Mouse (Mus musculus) heart, adult 2 months (tissue): ENCODE data around the gene Antxrl. TPM values are rescaled to one million over a fixed set of nuclear protein-coding genes. Genes with fewer than 3 reads are reported as not detected.
A peak's percentile ranks its signal among the peaks of the same experiment; 100 is the strongest.

ENCODE experiments used
- DNase-seq, 2 experiments: peaks; one replicate each; pipeline ENCODE4 v3.0.0; 2021
- H3K27ac ChIP-seq: fragments of 200-600 bp; 2 replicates; pipeline ENCODE4 v1.8.1; 2022
- H3K27me3 ChIP-seq: fragments of 200-500 bp; 2 replicates; pipeline ENCODE4 v1.6.1; 2012; ENCODE audit warnings: mild to moderate bottlenecking, low read length, inconsistent platforms, mixed read lengths; ENCODE audit not compliant: control insufficient read depth, insufficient read depth
- H3K36me3 ChIP-seq: fragments of 200-500 bp; 2 replicates; pipeline ENCODE4 v1.6.1; 2012; ENCODE audit warnings: low read length, inconsistent platforms; ENCODE audit not compliant: control insufficient read depth, insufficient read depth
- H3K4me1 ChIP-seq: fragments of 200-500 bp; 2 replicates; pipeline ENCODE4 v1.6.1; 2011; ENCODE audit warnings: low read length; ENCODE audit not compliant: control insufficient read depth, insufficient read depth
- H3K4me3 ChIP-seq: fragments of 200-600 bp; 2 replicates; pipeline ENCODE4 v1.8.1; 2022
- H3K79me2 ChIP-seq: fragments of 200-500 bp; replicated peaks from 2 replicates; pipeline ENCODE4 v1.6.1; 2012; ENCODE audit warnings: mild to moderate bottlenecking, inconsistent platforms, low read length, moderate library complexity, mixed read lengths; ENCODE audit not compliant: control insufficient read depth, insufficient read depth
- H3K9ac ChIP-seq: fragments of 200-500 bp; 2 replicates; pipeline ENCODE4 v1.6.1; 2012; ENCODE audit warnings: low read depth, mild to moderate bottlenecking, control low read depth, inconsistent platforms, low read length, mixed read lengths
- CTCF ChIP-seq: fragments of 200-600 bp; IDR thresholded peaks from 2 replicates; pipeline ENCODE4 v1.8.1; 2022; ENCODE audit warnings: antibody characterized with exemption, mild to moderate bottlenecking, moderate library complexity
- EP300 ChIP-seq: fragments of 200-500 bp; IDR thresholded peaks from 2 replicates; pipeline ENCODE4 v1.6.1; 2011; ENCODE audit warnings: low read depth, low read length, control low read depth; ENCODE audit not compliant: insufficient read depth
- POLR2A ChIP-seq: fragments of 200-500 bp; IDR thresholded peaks from 2 replicates; pipeline ENCODE4 v1.6.1; 2011; ENCODE audit warnings: mild to moderate bottlenecking, low read depth, low read length, control low read depth; ENCODE audit not compliant: insufficient read depth
- WGBS: fragments of 180-500 bp; shearing (Covaris S2); methylation state at CpG from one replicate; pipeline ENCODE4 v1.1.7; 2018; 5-methylcytosine and 5-hydroxymethylcytosine counted together
- intact Hi-C: fragments of 180-260 bp; cut with DNase I; formaldehyde crosslinking; loops from one replicate; pipeline ENCODE4 v1.15.1; 2025
- polyA plus RNA-seq: library from polyadenylated mRNA; depleted of rRNA; stranded (reverse); fragments of >200 nt; gene quantifications from 2 replicates; pipeline ENCODE4 v1.2.3, GENCODE M21; 2012
- total RNA-seq, 2 experiments: library from RNA; stranded (reverse); gene quantifications; 2 replicates each; pipeline ENCODE4 v1.2.3; 2021

Antxrl gene
- total and polyA plus RNA-seq, 3 experiments: 0.06 TPM; not detected in 2

DNA sequence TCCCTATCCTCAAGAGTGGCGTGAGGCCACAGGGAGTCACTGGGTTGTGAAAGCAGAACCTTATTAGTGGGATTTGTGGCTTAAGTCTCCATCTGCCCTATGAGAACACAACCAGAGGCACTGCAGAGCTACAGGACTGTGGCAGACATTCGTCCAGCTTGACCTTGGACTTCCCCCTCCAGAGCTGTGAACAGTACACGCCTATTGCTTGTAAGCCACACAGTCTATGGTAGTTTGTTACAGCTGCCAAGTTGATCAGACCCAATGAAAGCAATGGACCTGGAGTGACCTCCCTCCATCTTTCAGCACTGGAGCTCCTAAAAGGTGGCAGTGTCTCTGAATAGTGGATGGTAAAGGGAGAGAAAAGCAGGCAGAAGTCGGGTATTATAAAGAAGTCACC, 25.8 kb downstream of the Antxrl start:
- Histone ChIP-seq H3K4me3 (no peak overlapping the region), H3K4me1 (no peaks in the 10 kb centered on the region; the same call in 1 of the 2 replicates), H3K9ac (no peak overlapping the region), H3K27ac (no peak overlapping the region), H3K79me2 (no peaks in the 10 kb centered on the region), H3K27me3 (no peaks in the 10 kb centered on the region), H3K36me3 (no peaks in the 10 kb centered on the region)
- TF ChIP-seq EP300 (no peak), POLR2A (no peak), CTCF (no peak)
- 69% methylated on average over 4 of the region's 4 CpGs for WGBS
- no peak for DNase-seq
- intact Hi-C loops: no loop called here

GRCm38 (mm10) chr14:34080321-34080997, 28.0 kb downstream of the Antxrl start:
- H3K4me1 ChIP-seq: no peaks in the 10 kb centered on the region
- no peak overlapping the region for H3K27ac ChIP-seq
- TF ChIP-seq CTCF: peak; percentile 85
- peak; percentile 75; the same call in 1 of the 2 replicates for TF ChIP-seq EP300
- no peak for TF ChIP-seq POLR2A
- H3K79me2 ChIP-seq: no peaks in the 10 kb centered on the region
- no peak overlapping the region for H3K9ac ChIP-seq
- 14% methylated on average over 11 of the region's 11 CpGs for WGBS
- no peaks in the 10 kb centered on the region for H3K36me3 ChIP-seq
- no peaks in the 10 kb centered on the region for H3K27me3 ChIP-seq
- peak; percentile 61 to 68 for DNase-seq
- intact Hi-C loops: loop anchor here (1.0 to 10.0 kb wide), 5 partner anchors 25 to 274 kb away; partner anchors contain the start of gene Fam25c
- H3K4me3 ChIP-seq: no peak overlapping the region

DNA sequence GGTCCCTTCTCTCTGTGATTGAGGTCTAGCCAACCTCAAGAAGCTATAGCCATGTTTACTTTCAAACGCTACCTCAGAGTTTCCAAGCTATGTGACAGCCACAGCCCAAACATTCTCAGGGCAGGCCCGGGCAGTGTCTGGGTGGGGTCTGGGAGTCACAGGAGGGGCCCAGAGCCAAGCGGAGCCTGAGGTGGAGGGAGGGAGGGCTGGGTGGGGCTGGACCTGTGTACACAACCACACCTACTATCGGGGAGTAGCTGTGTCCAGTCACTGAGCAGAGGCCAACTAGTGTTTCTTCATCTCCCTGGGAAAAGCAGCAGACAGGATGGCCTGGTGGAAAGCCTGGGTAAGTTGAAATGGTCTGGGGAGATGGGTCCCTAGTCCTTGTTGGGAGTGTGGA, 33.2 kb downstream of the Antxrl start, which contains the start of gene Anxa8:
Gene Anxa8 (plus strand): TSS at position 251 of the 400 bp plus-strand sequence.
- DNase-seq: peak in 1 of 2 experiments; percentile 24
- Histone ChIP-seq H3K27ac (no peak within 1 kb of the TSS), H3K27me3 (no peaks in the 10 kb centered on the region)

DNA sequence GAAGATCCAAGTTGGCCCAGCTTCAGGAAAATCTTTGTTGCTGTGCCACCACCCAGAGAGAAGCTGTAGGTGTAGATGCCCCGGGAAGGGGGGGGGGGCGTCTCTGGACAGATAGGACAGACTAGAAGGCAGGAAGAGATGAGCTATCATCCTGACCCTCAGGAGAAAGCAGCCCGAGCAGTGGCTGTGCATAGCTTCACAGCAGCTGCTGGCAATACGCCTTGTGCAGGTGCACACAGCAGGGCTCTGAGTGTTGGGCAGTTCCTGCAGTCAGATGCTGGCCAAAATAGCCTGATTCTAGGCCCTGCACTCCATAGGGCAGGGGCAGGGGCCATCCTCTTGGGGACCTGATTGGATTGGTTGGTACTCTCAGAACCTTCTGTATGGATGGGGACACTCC, 34.3 kb downstream of the Antxrl start:
- H3K36me3 ChIP-seq: no peaks in the 10 kb centered on the region
- DNase-seq: no peak
- H3K79me2 ChIP-seq: no peaks in the 10 kb centered on the region
- 50% methylated on average over 4 of the region's 4 CpGs for WGBS
- no peak overlapping the region for H3K9ac ChIP-seq
- H3K27me3 ChIP-seq: no peaks in the 10 kb centered on the region
- no peak overlapping the region for H3K27ac ChIP-seq
- no peak overlapping the region for H3K4me3 ChIP-seq
- intact Hi-C loops: loop anchor here (10.0 kb wide), 1 partner anchor 268 kb away; the partner anchor contains the start of gene Fam25c
- H3K4me1 ChIP-seq: no peaks in the 10 kb centered on the region
- TF ChIP-seq CTCF: no peak
- TF ChIP-seq POLR2A: no peak
- no peak for TF ChIP-seq EP300

More for the DNA sequence above, 33.2 kb downstream of the Antxrl start, which contains the start of gene Anxa8:
- no peak within 1 kb of the TSS for H3K9ac ChIP-seq
- H3K36me3 ChIP-seq: no peaks in the 10 kb centered on the region
- intact Hi-C loops: loop anchor here (10.0 kb wide), 1 partner anchor 269 kb away; the partner anchor contains the start of gene Fam25c
- H3K79me2 ChIP-seq: no peaks in the 10 kb centered on the region
- no peak for TF ChIP-seq POLR2A
- TF ChIP-seq CTCF: no peak
- TF ChIP-seq EP300: no peak
- WGBS: 43% methylated on average over 4 of the region's 4 CpGs
- H3K4me1 ChIP-seq: no peaks in the 10 kb centered on the region
- H3K4me3 ChIP-seq: no peak within 1 kb of the TSS

- Histone ChIP-seq H3K27ac (no peak overlapping the region), H3K4me3 (no peak overlapping the region), H3K9ac (no peak overlapping the region), H3K27me3 (no peaks in the 10 kb centered on the region), H3K4me1 (no peaks in the 10 kb centered on the region), H3K36me3 (no peaks in the 10 kb centered on the region), H3K79me2 (no peaks in the 10 kb centered on the region)
- intact Hi-C loops: loop anchor here (10.0 kb wide), 1 partner anchor 267 kb away; the partner anchor contains the start of gene Fam25c
- DNase-seq: no peak
- no peak for TF ChIP-seq POLR2A
- no peak for TF ChIP-seq EP300
- no peak for TF ChIP-seq CTCF
- WGBS: 75% methylated on average over 2 of the region's 2 CpGs
Measured at GRCm38 (mm10) chr14:34087856-34088398, 35.4 kb downstream of the Antxrl start.

- no peaks in the 10 kb centered on the region for H3K4me1 ChIP-seq
- H3K27me3 ChIP-seq: no peaks in the 10 kb centered on the region
- no peaks in the 10 kb centered on the region for H3K79me2 ChIP-seq
- H3K9ac ChIP-seq: no peak overlapping the region
- no peak for DNase-seq
- H3K36me3 ChIP-seq: no peaks in the 10 kb centered on the region
- TF ChIP-seq EP300: no peak
- TF ChIP-seq CTCF: no peak
- intact Hi-C loops: loop anchor here (10.0 kb wide), 1 partner anchor 265 kb away; the partner anchor contains the start of gene Fam25c
- H3K27ac ChIP-seq: no peak overlapping the region
- WGBS: 82% methylated on average over 8 of the region's 8 CpGs
- H3K4me3 ChIP-seq: no peak overlapping the region
Measured at GRCm38 (mm10) chr14:34089796-34090195, 37.3 kb downstream of the Antxrl start.
